Mouse (Mus musculus) neural tube, embryonic 11.5 days (tissue): ENCODE data around the gene Ddx54. TPM values are rescaled to one million over a fixed set of nuclear protein-coding genes. Genes with fewer than 3 reads are reported as not detected.
A peak's percentile ranks its signal among the peaks of the same experiment; 100 is the strongest.

Experiments
- ATAC-seq: fragments of 200-750 bp; cut with Nextera tagmentation; 2 replicates; pipeline ENCODE4 v1.8.0; 2017; ENCODE audit warnings: moderate number of reproducible peaks, mild to moderate bottlenecking, moderate TSS enrichment, moderate library complexity; ENCODE audit not compliant: insufficient read depth, low FRiP score, low TSS enrichment
- DNase-seq: peaks from one replicate; pipeline ENCODE4 v3.0.0-alpha.2; 2015; ENCODE audit warnings: low spot score
- H3K27ac ChIP-seq: fragments of 300-500 bp; sonication (generic); 2 replicates; pipeline ENCODE4 v1.5.1; 2014; ENCODE audit warnings: low read depth, mild to moderate bottlenecking, low read length
- H3K27me3 ChIP-seq: fragments of 300-500 bp; sonication (generic); 2 replicates; pipeline ENCODE4 v1.6.1; 2014; ENCODE audit warnings: mild to moderate bottlenecking, low read length, mixed read lengths; ENCODE audit not compliant: control insufficient read depth, insufficient read depth
- H3K36me3 ChIP-seq: fragments of 300-500 bp; sonication (generic); 2 replicates; pipeline ENCODE4 v1.6.1; 2014; ENCODE audit warnings: mild to moderate bottlenecking, low read length, moderate library complexity, mixed read lengths; ENCODE audit not compliant: control insufficient read depth, insufficient read depth
- H3K4me1 ChIP-seq: fragments of 300-500 bp; sonication (generic); 2 replicates; pipeline ENCODE4 v1.6.1; 2014; ENCODE audit warnings: low read length, mixed read lengths; ENCODE audit not compliant: control insufficient read depth, insufficient read depth
- H3K4me2 ChIP-seq: fragments of 300-500 bp; sonication (generic); 2 replicates; pipeline ENCODE4 v1.6.1; 2014; ENCODE audit warnings: low read depth, mild to moderate bottlenecking, moderate library complexity
- H3K4me3 ChIP-seq: fragments of 300-500 bp; sonication (generic); 2 replicates; pipeline ENCODE4 v1.5.1; 2014; ENCODE audit warnings: low read depth, low read length
- H3K9ac ChIP-seq: fragments of 300-500 bp; sonication (generic); 2 replicates; pipeline ENCODE4 v1.6.1; 2014; ENCODE audit warnings: mild to moderate bottlenecking, low read length
- H3K9me3 ChIP-seq: fragments of 300-500 bp; sonication (generic); 2 replicates; pipeline ENCODE4 v1.6.1; 2016; ENCODE audit warnings: low read length; ENCODE audit not compliant: control insufficient read depth
- WGBS: fragments of 180-500 bp; shearing (Covaris S2); extraction: QIAGEN DNeasy Blood & Tissue Kit; methylation state at CpG from one replicate; pipeline ENCODE4 v1.1.7; 2014; 5-methylcytosine and 5-hydroxymethylcytosine counted together
- polyA plus RNA-seq: library from polyadenylated mRNA; unstranded; fragments of >200 nt; fragmentation: Nextera tagmentation; extraction: Ambion mirVana; gene quantifications from 2 replicates; pipeline ENCODE4 v1.2.1, GENCODE M21; 2014

Gene Ddx54
- polyA plus RNA-seq, 1 experiment from 2014 or later: 42.0 TPM

- no peak overlapping the region for H3K4me3 ChIP-seq
- 77% methylated on average over 7 of the region's 7 CpGs for WGBS
Observed at GRCm38 (mm10) chr5:120603515-120603914, 9.0 kb upstream of the Ddx54 start.

GRCm38 (mm10) chr5:120604839-120605238 lies 7.7 kb upstream of the Ddx54 start:
- H3K27ac ChIP-seq: 0 out of 2 replicates have a peak overlapping the region, but pooled peaks have one; percentile 34
- ATAC-seq (no peak), DNase-seq (peak; percentile 85)
- H3K9ac ChIP-seq: peak overlapping the region; percentile 42; the same call in 1 of the 2 replicates
- WGBS: 2% methylated on average over 6 of the region's 6 CpGs
- no peaks in the 10 kb centered on the region; the same call in 1 of the 2 replicates for H3K4me1 ChIP-seq
- H3K9me3 ChIP-seq: no peaks in the 10 kb centered on the region
- H3K4me3 ChIP-seq: peak overlapping the region; percentile 26
- H3K27me3 ChIP-seq: no peaks in the 10 kb centered on the region
- peak overlapping the region; percentile 50 for H3K4me2 ChIP-seq
- H3K36me3 ChIP-seq: no peaks in the 10 kb centered on the region; the same call in 1 of the 2 replicates

More at GRCm38 (mm10) chr5:120603515-120603914, 9.0 kb upstream of the Ddx54 start:
- Histone ChIP-seq H3K4me2 (no peak overlapping the region), H3K27me3 (no peaks in the 10 kb centered on the region), H3K9me3 (no peaks in the 10 kb centered on the region), H3K4me1 (no peaks in the 10 kb centered on the region; the same call in 1 of the 2 replicates), H3K27ac (no peak overlapping the region), H3K36me3 (no peaks in the 10 kb centered on the region), H3K9ac (no peak overlapping the region)
- ATAC-seq (no peak), DNase-seq (no peak)

- peak overlapping the region; percentile 50 for H3K4me2 ChIP-seq
- DNase-seq (no peak), ATAC-seq (0 out of 2 replicates have a peak, but pooled peaks have one; percentile 36)
- no peaks in the 10 kb centered on the region; the same call in 1 of the 2 replicates for H3K36me3 ChIP-seq
- 0 out of 2 replicates have a peak overlapping the region, but pooled peaks have one; percentile 34 for H3K27ac ChIP-seq
- peak overlapping the region; percentile 42; the same call in 1 of the 2 replicates for H3K9ac ChIP-seq
- H3K27me3 ChIP-seq: no peaks in the 10 kb centered on the region
- WGBS: 9% methylated on average over 10 of the region's 10 CpGs
- H3K4me3 ChIP-seq: peak overlapping the region; percentile 26
- no peaks in the 10 kb centered on the region for H3K9me3 ChIP-seq
- no peaks in the 10 kb centered on the region; the same call in 1 of the 2 replicates for H3K4me1 ChIP-seq
Observed at GRCm38 (mm10) chr5:120605241-120605661, 7.3 kb upstream of the Ddx54 start.

GRCm38 (mm10) chr5:120605688-120606087 lies 6.9 kb upstream of the Ddx54 start:
- Histone ChIP-seq H3K4me2 (peak overlapping the region; percentile 50), H3K9me3 (no peaks in the 10 kb centered on the region), H3K36me3 (no peaks in the 10 kb centered on the region; the same call in 1 of the 2 replicates), H3K27me3 (no peaks in the 10 kb centered on the region), H3K4me1 (no peaks in the 10 kb centered on the region; the same call in 1 of the 2 replicates), H3K27ac (no peak overlapping the region), H3K4me3 (peak overlapping the region; percentile 26), H3K9ac (no peak overlapping the region)
- DNase-seq (peak; percentile 91), ATAC-seq (peak; percentile 61; the same call in 1 of the 2 replicates)
- 2% methylated on average over 8 of the region's 8 CpGs for WGBS

- Histone ChIP-seq H3K4me2 (no peak overlapping the region), H3K4me1 (peaks cover 7% of the 10 kb centered on the region), H3K4me3 (no peak overlapping the region), H3K9ac (no peak overlapping the region), H3K27ac (no peak overlapping the region), H3K27me3 (no peaks in the 10 kb centered on the region), H3K9me3 (no peaks in the 10 kb centered on the region), H3K36me3 (no peaks in the 10 kb centered on the region; the same call in 1 of the 2 replicates)
- DNase-seq (no peak), ATAC-seq (no peak)
- WGBS: 70% methylated on average over 25 of the region's 25 CpGs
Observed at GRCm38 (mm10) chr5:120606590-120607200, 5.8 kb upstream of the Ddx54 start.

- WGBS: 78% methylated on average over 3 of the region's 3 CpGs
- Histone ChIP-seq H3K4me2 (no peak overlapping the region), H3K4me3 (no peak overlapping the region)
Observed at GRCm38 (mm10) chr5:120607335-120607734, 5.2 kb upstream of the Ddx54 start.

GRCm38 (mm10) chr5:120609246-120609775 lies 3.2 kb upstream of the Ddx54 start:
- Histone ChIP-seq H3K4me1 (peaks cover 12% of the 10 kb centered on the region), H3K27me3 (no peaks in the 10 kb centered on the region), H3K36me3 (no peaks in the 10 kb centered on the region; the same call in 1 of the 2 replicates), H3K27ac (no peak overlapping the region), H3K4me3 (no peak overlapping the region), H3K9me3 (no peaks in the 10 kb centered on the region), H3K4me2 (no peak overlapping the region), H3K9ac (no peak overlapping the region)
- no peak for ATAC-seq
- DNase-seq: no peak
- WGBS: 92% methylated on average over 16 of the region's 16 CpGs

More at GRCm38 (mm10) chr5:120607335-120607734, 5.2 kb upstream of the Ddx54 start:
- Histone ChIP-seq H3K4me1 (peaks cover 8% of the 10 kb centered on the region), H3K27ac (no peak overlapping the region), H3K27me3 (no peaks in the 10 kb centered on the region), H3K9me3 (no peaks in the 10 kb centered on the region), H3K36me3 (no peaks in the 10 kb centered on the region; the same call in 1 of the 2 replicates), H3K9ac (no peak overlapping the region)
- no peak for DNase-seq
- ATAC-seq: no peak

GRCm38 (mm10) chr5:120610906-120611305 lies 1.6 kb upstream of the Ddx54 start:
- no peak overlapping the region; the same call in 1 of the 2 replicates for H3K9ac ChIP-seq
- H3K36me3 ChIP-seq: no peaks in the 10 kb centered on the region; the same call in 1 of the 2 replicates
- no peaks in the 10 kb centered on the region for H3K9me3 ChIP-seq
- DNase-seq: no peak
- H3K4me2 ChIP-seq: peak overlapping the region; percentile 78
- H3K4me1 ChIP-seq: peaks cover 12% of the 10 kb centered on the region
- no peak for ATAC-seq
- no peak overlapping the region; the same call in 1 of the 2 replicates for H3K4me3 ChIP-seq
- H3K27ac ChIP-seq: no peak overlapping the region
- 95% methylated on average over 5 of the region's 5 CpGs for WGBS
- H3K27me3 ChIP-seq: no peaks in the 10 kb centered on the region
